Mouse (Mus musculus): ENCODE data around the gene Barhl2.

DNA sequence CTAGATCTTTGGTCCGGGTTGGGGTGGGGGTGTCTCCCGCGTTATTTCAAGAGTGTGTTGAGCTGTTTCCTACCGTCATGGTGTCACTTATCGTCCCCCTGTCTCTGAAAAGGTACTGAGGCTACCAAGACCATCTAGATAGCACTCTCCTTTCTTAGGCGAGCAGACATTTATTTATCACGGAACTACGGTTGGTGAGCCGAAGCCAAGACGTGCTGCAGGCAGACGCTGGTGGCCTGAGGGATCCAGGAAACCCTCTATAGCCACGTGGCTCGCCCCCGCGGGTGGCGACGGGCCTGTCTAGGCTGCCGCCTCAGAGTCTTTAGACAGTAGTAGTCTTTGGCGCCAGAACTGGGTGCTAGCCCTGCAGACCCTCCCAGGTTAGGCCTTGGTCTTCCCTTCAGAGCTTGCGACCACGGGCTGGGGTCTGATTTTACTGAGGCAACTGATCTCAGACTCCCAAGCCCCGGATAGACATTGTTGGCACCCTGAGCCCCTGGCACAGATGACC, 2.1 kb upstream of the Barhl2 start:
- TF ChIP-seq POLR2A (IDR thresholded peaks at IDR 0.05; ENCODE audit: low read depth, low read length) = no peak
- no peak for TF ChIP-seq CTCF (IDR thresholded peaks at IDR 0.05; ENCODE audit: extremely low read depth, insufficient read length, insufficient replicate concordance, low read depth, low read length)

Measured in small intestine, adult 2 months (tissue).